Mouse (Mus musculus) MEL (cell line): ENCODE data around the gene Krt80. TPM values are rescaled to one million over a fixed set of nuclear protein-coding genes. Genes with fewer than 3 reads are reported as not detected.

Experiments used
- DNase-seq: peaks from one replicate; pipeline ENCODE4 v3.0.0; 2011; ENCODE audit warnings: low read depth, low spot score
- H3K27ac ChIP-seq: 2 replicates; pipeline ENCODE4 v1.5.1; 2012; ENCODE audit warnings: low read depth, mild to moderate bottlenecking, control low read depth, low read length, moderate library complexity; ENCODE audit not compliant: control insufficient read depth
- H3K27me3 ChIP-seq, 2 experiments: fragments of 150-350 bp in 1 of 2; sonication (generic) in 1 of 2; 2 replicates each; pipeline ENCODE4 v1.6.1; 2012; ENCODE audit warnings: low read length in 2 of 2, mild to moderate bottlenecking in 2 of 2, improper control_type of control experiment in 1 of 2, moderate library complexity in 1 of 2; ENCODE audit not compliant: insufficient read depth in 2 of 2, control insufficient read depth in 1 of 2
- H3K36me3 ChIP-seq, 2 experiments: 2 replicates each; pipeline ENCODE4 v1.6.1; 2012 to 2014; ENCODE audit warnings: low read length in 2 of 2, improper control_type of control experiment in 1 of 2, inconsistent platforms in 1 of 2, mild to moderate bottlenecking in 1 of 2; ENCODE audit not compliant: insufficient read depth in 2 of 2, control insufficient read depth in 1 of 2
- H3K4me1 ChIP-seq, 2 experiments: fragments of 150-350 bp in 1 of 2; sonication (generic) in 1 of 2; 2 replicates each; pipeline ENCODE4 v1.6.1; 2012; ENCODE audit warnings: low read length in 2 of 2, improper control_type of control experiment in 1 of 2, mild to moderate bottlenecking in 1 of 2; ENCODE audit not compliant: insufficient read depth in 2 of 2, control insufficient read depth in 1 of 2
- H3K4me3 ChIP-seq, 2 experiments: fragments of 150-350 bp in 1 of 2; sonication (generic) in 1 of 2; 2 replicates each; pipeline ENCODE4 v1.5.1; 2012; ENCODE audit warnings: low read depth in 2 of 2, low read length in 2 of 2, mild to moderate bottlenecking in 2 of 2, moderate library complexity in 2 of 2, control low read depth in 1 of 2, improper control_type of control experiment in 1 of 2; ENCODE audit not compliant: control insufficient read depth in 1 of 2, insufficient read depth in 1 of 2
- H3K79me2 ChIP-seq: 2 replicates; pipeline ENCODE4 v1.6.1; 2012; ENCODE audit warnings: mild to moderate bottlenecking, low read length, moderate library complexity; ENCODE audit not compliant: control insufficient read depth, poor library complexity, insufficient read depth
- H3K9ac ChIP-seq: 2 replicates; pipeline ENCODE4 v1.6.1; 2012; ENCODE audit warnings: low read depth, mild to moderate bottlenecking, control low read depth, low read length, moderate library complexity; ENCODE audit not compliant: control insufficient read depth, poor library complexity, severe bottlenecking
- H3K9me3 ChIP-seq: fragments of 150-350 bp; sonication (generic); replicated peaks from 2 replicates; pipeline ENCODE4 v1.6.1; 2012; ENCODE audit warnings: mild to moderate bottlenecking, low read length, improper control_type of control experiment, moderate library complexity; ENCODE audit not compliant: insufficient read depth
- MAFK ChIP-seq: IDR thresholded peaks from 2 replicates; pipeline ENCODE4 v1.6.1; 2011; ENCODE audit warnings: low read depth, mild to moderate bottlenecking, low read length, improper control_type of control experiment, borderline replicate concordance
- MAZ ChIP-seq: IDR thresholded peaks from 2 replicates; pipeline ENCODE4 v1.6.1; 2012; ENCODE audit warnings: low read depth, mild to moderate bottlenecking, inconsistent platforms, low read length, improper control_type of control experiment
- MXI1 ChIP-seq: IDR thresholded peaks from 2 replicates; pipeline ENCODE4 v1.6.1; 2011; ENCODE audit warnings: mild to moderate bottlenecking, low read depth, low read length, improper control_type of control experiment
- POLR2AphosphoS5 ChIP-seq: IDR thresholded peaks from 2 replicates; pipeline ENCODE4 v1.6.1; 2012; ENCODE audit warnings: low read depth, borderline replicate concordance, mild to moderate bottlenecking, inconsistent platforms, low read length, moderate library complexity, mixed read lengths
- RAD21 ChIP-seq: IDR thresholded peaks from 2 replicates; pipeline ENCODE4 v1.6.1; 2011; ENCODE audit warnings: mild to moderate bottlenecking, low read depth, low read length, improper control_type of control experiment
- ZNF384 ChIP-seq: IDR thresholded peaks from 2 replicates; pipeline ENCODE4 v1.6.1; 2012; ENCODE audit warnings: low read depth, mild to moderate bottlenecking, inconsistent platforms, low read length, improper control_type of control experiment
- polyA plus RNA-seq, 2 experiments: library from polyadenylated mRNA; stranded (reverse) in 1 of 2; unstranded in 1 of 2; fragments of >175 nt in 1 of 2; fragments of >200 nt in 1 of 2; gene quantifications; 2 replicates each; pipeline versions ENCODE4 v1.2.1 to v1.2.4; 2012; ENCODE audit warnings: low replicate concordance in 2 of 2, low read depth in 1 of 2; ENCODE audit not compliant: insufficient read length in 2 of 2, insufficient read depth in 1 of 2, missing spikeins in 1 of 2
- total RNA-seq: library from RNA; depleted of rRNA; stranded (reverse); fragments of 300-350 nt; gene quantifications from 2 replicates; pipeline ENCODE4 v1.2.3, GENCODE M21; 2012; rRNA removed

Gene Krt80
- total and polyA plus RNA-seq, 3 experiments, result not detected

DNA sequence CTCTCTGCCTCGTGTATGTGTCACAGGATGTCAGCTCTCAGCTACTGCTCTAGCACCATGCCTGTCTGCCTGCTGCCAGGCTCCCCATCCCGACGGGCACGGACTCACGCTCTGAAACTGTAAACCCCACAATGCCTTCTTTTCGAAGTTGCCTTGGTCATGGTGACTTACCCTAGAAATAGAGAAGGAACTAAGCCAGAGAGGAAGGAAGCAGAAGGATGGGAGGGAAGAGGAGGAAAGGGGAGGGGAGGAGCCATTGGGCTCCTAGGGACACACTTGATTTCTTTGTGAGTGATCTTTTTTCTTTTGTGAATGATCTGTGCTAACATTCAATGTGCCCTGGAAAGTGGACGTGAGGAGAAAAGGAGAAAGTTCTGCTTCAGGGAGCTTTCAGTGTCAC is 72.0 kb downstream of the Krt80 start:
- H3K27ac ChIP-seq, result no peak overlapping the region
- no peaks in the 10 kb centered on the region for H3K79me2 ChIP-seq
- TF ChIP-seq MXI1 (no peak), RAD21 (no peak), MAFK (no peak), MAZ (no peak), POLR2AphosphoS5 (no peak), ZNF384 (no peak)
- H3K4me3 ChIP-seq, result no peak overlapping the region
- H3K36me3 ChIP-seq, result peaks cover 0 to 11% of the 10 kb centered on the region in 2 experiments; a peak in 2 of 4 replicates
- no peaks in the 10 kb centered on the region for H3K27me3 ChIP-seq
- no peaks in the 10 kb centered on the region for H3K9me3 ChIP-seq
- H3K9ac ChIP-seq, result no peak overlapping the region
- DNase-seq, result no peak
- peaks cover 10 to 21% of the 10 kb centered on the region in 2 experiments; a peak in 3 of 4 replicates for H3K4me1 ChIP-seq

Other genes with a start within 250 kb of the Krt80 start
- gene Acvrl1, start 241.6 kb downstream of the Krt80 start, total RNA-seq, result 0.08 TPM in 1 of 2 replicates, not detected in the other
- gene Acvrl1, start 241.6 kb downstream of the Krt80 start, polyA plus RNA-seq, result under 1 TPM in 1 of 2 experiments, not detected in 1; 0.18 TPM
- 9.7 and 10.4 TPM in 2 replicates for gene Acvr1b, start 196.1 kb downstream of the Krt80 start, total RNA-seq
- gene Acvr1b, start 196.1 kb downstream of the Krt80 start, polyA plus RNA-seq, result 10 to 100 TPM in 1 of 2 experiments, not detected in 1; 13.2 TPM
- 3.7 and 4.1 TPM in 2 replicates for gene Grasp, start 146.0 kb downstream of the Krt80 start, total RNA-seq
- 1 to 10 TPM in 1 of 2 experiments, not detected in 1; 6.3 TPM for gene Grasp, start 146.0 kb downstream of the Krt80 start, polyA plus RNA-seq
- 1.7 and 2.0 TPM in 2 replicates for gene Nr4a1, start 115.9 kb downstream of the Krt80 start, total RNA-seq
- 10 to 100 TPM in 1 of 2 experiments, not detected in 1; 12.8 TPM for gene Nr4a1, start 115.9 kb downstream of the Krt80 start, polyA plus RNA-seq
- 75.5 and 90.3 TPM in 2 replicates for gene Atg101, start 85.9 kb downstream of the Krt80 start, total RNA-seq
- 10 to 100 TPM in 1 of 2 experiments, not detected in 1; 75.2 TPM for gene Atg101, start 85.9 kb downstream of the Krt80 start, polyA plus RNA-seq
- 0.07 and 0.12 TPM in 2 replicates for gene 6030408B16Rik, start 77.0 kb downstream of the Krt80 start, total RNA-seq
- gene 6030408B16Rik, start 77.0 kb downstream of the Krt80 start, polyA plus RNA-seq, result under 1 TPM in 1 of 2 experiments, not detected in 1; 0.18 TPM
- gene Krt7, start 40.9 kb upstream of the Krt80 start, total RNA-seq, result 0.04 TPM in 1 of 2 replicates, not detected in the other
- under 1 TPM in 1 of 2 experiments, not detected in 1; 0.03 TPM for gene Krt7, start 40.9 kb upstream of the Krt80 start, polyA plus RNA-seq
- gene Krt87, start 68.6 kb upstream of the Krt80 start, total RNA-seq, result not detected in 2 replicates
- not detected for gene Krt87, start 68.6 kb upstream of the Krt80 start, polyA plus RNA-seq
- not detected in 2 replicates for gene Krt88, start 77.6 kb upstream of the Krt80 start, total RNA-seq
- gene Krt88, start 77.6 kb upstream of the Krt80 start, polyA plus RNA-seq, result not detected
- not detected in 2 replicates for gene Krt81, start 93.6 kb upstream of the Krt80 start, total RNA-seq
- gene Krt81, start 93.6 kb upstream of the Krt80 start, polyA plus RNA-seq, result not detected
- not detected in 2 replicates for gene Krt86, start 103.3 kb upstream of the Krt80 start, total RNA-seq
- not detected for gene Krt86, start 103.3 kb upstream of the Krt80 start, polyA plus RNA-seq
- not detected in 2 replicates for gene Krt83, start 121.3 kb upstream of the Krt80 start, total RNA-seq
- gene Krt83, start 121.3 kb upstream of the Krt80 start, polyA plus RNA-seq, result not detected
- gene Gm49425, start 147.1 kb upstream of the Krt80 start, total RNA-seq, result not detected in 2 replicates
- gene Gm49425, start 147.1 kb upstream of the Krt80 start, polyA plus RNA-seq, result not detected
- gene Krt84, start 162.7 kb upstream of the Krt80 start, total RNA-seq, result not detected in 2 replicates
- gene Krt84, start 162.7 kb upstream of the Krt80 start, polyA plus RNA-seq, result not detected
- gene Krt82, start 180.5 kb upstream of the Krt80 start, total RNA-seq, result not detected in 2 replicates
- gene Krt82, start 180.5 kb upstream of the Krt80 start, polyA plus RNA-seq, result not detected
- not detected in 2 replicates for gene Krt90, start 192.8 kb upstream of the Krt80 start, total RNA-seq
- gene Krt90, start 192.8 kb upstream of the Krt80 start, polyA plus RNA-seq, result not detected
- not detected in 2 replicates for gene Krt75, start 203.7 kb upstream of the Krt80 start, total RNA-seq
- gene Krt75, start 203.7 kb upstream of the Krt80 start, polyA plus RNA-seq, result not detected